Mouse (Mus musculus) forebrain, embryonic 13.5 days (tissue): ENCODE measurements around the gene Hnrnpa3. TPM values are rescaled to one million over a fixed set of nuclear protein-coding genes. Genes with fewer than 3 reads are reported as not detected.
"Not testable (repeated sequence)": the region's sequence is repeated elsewhere in the genome, so short reads cannot be mapped to it uniquely, and the experiment has no call there.

Experiments
- ATAC-seq: fragments of 200-750 bp; cut with Nextera tagmentation; 2 replicates; pipeline ENCODE4 v1.8.0; 2017
- H3K27ac ChIP-seq: fragments of 300-500 bp; sonication (generic); 2 replicates; pipeline ENCODE4 v1.5.1; 2015; ENCODE audit warnings: inconsistent platforms, mild to moderate bottlenecking, moderate library complexity
- H3K27me3 ChIP-seq: fragments of 300-500 bp; sonication (generic); 2 replicates; pipeline ENCODE4 v1.6.1; 2015; ENCODE audit warnings: mild to moderate bottlenecking, inconsistent platforms
- H3K36me3 ChIP-seq: fragments of 300-500 bp; sonication (generic); 2 replicates; pipeline ENCODE4 v1.6.1; 2015; ENCODE audit warnings: mild to moderate bottlenecking, inconsistent platforms; ENCODE audit not compliant: poor library complexity, severe bottlenecking
- H3K4me1 ChIP-seq: fragments of 300-500 bp; sonication (generic); 2 replicates; pipeline ENCODE4 v1.6.1; 2015; ENCODE audit warnings: inconsistent platforms
- H3K4me2 ChIP-seq: fragments of 300-500 bp; sonication (generic); 2 replicates; pipeline ENCODE4 v1.6.1; 2015; ENCODE audit warnings: inconsistent platforms, mild to moderate bottlenecking, moderate library complexity
- H3K4me3 ChIP-seq: fragments of 300-500 bp; sonication (generic); 2 replicates; pipeline ENCODE4 v1.5.1; 2015; ENCODE audit warnings: mild to moderate bottlenecking, inconsistent platforms
- H3K9ac ChIP-seq: fragments of 300-500 bp; sonication (generic); 2 replicates; pipeline ENCODE4 v1.6.1; 2015; ENCODE audit warnings: mild to moderate bottlenecking, inconsistent platforms
- H3K9me3 ChIP-seq: fragments of 300-500 bp; sonication (generic); replicated peaks from 2 replicates; pipeline ENCODE4 v1.6.1; 2016; ENCODE audit warnings: inconsistent platforms
- WGBS: fragments of 180-500 bp; shearing (Covaris S2); methylation state at CpG from one replicate; pipeline ENCODE4 v1.1.7; 2015; 5-methylcytosine and 5-hydroxymethylcytosine counted together
- polyA plus RNA-seq: library from polyadenylated mRNA; unstranded; fragments of >200 nt; fragmentation: Nextera tagmentation; extraction: Ambion mirVana; gene quantifications from 2 replicates; pipeline ENCODE4 v1.2.1, GENCODE M21; 2015

Hnrnpa3 gene
- polyA plus RNA-seq, 1 experiment from 2014 or later: 365 TPM

- no peaks in the 10 kb centered on the region for H3K9me3 ChIP-seq
- 69% methylated on average over 6 of the region's 6 CpGs for WGBS
- no peaks in the 10 kb centered on the region for H3K36me3 ChIP-seq
- H3K27me3 ChIP-seq: no peaks in the 10 kb centered on the region
- no peak overlapping the region for H3K4me2 ChIP-seq
- no peaks in the 10 kb centered on the region for H3K4me1 ChIP-seq
- no peak for ATAC-seq
- H3K27ac ChIP-seq: no peak overlapping the region
- H3K9ac ChIP-seq: no peak overlapping the region
- no peak overlapping the region for H3K4me3 ChIP-seq
These were observed 32.2 kb upstream of the Hnrnpa3 start for GRCm38 (mm10) chr2:75626597-75627440.

GRCm38 (mm10) chr2:75628487-75628886, 30.6 kb upstream of the Hnrnpa3 start:
- WGBS: 95% methylated on average over 8 of the region's 8 CpGs
- H3K9me3 ChIP-seq: no peaks in the 10 kb centered on the region
- no peaks in the 10 kb centered on the region for H3K27me3 ChIP-seq
- H3K27ac ChIP-seq: no peak overlapping the region
- no peaks in the 10 kb centered on the region for H3K4me1 ChIP-seq
- ATAC-seq: no peak
- no peaks in the 10 kb centered on the region for H3K36me3 ChIP-seq
- no peak overlapping the region for H3K9ac ChIP-seq
- no peak overlapping the region for H3K4me3 ChIP-seq
- H3K4me2 ChIP-seq: no peak overlapping the region

- Histone ChIP-seq H3K36me3 (no peaks in the 10 kb centered on the region), H3K4me3 (no peak overlapping the region), H3K9ac (no peak overlapping the region), H3K9me3 (no peaks in the 10 kb centered on the region), H3K4me1 (no peaks in the 10 kb centered on the region), H3K27ac (no peak overlapping the region), H3K27me3 (no peaks in the 10 kb centered on the region), H3K4me2 (no peak overlapping the region)
- 93% methylated on average over 6 of the region's 6 CpGs for WGBS
- ATAC-seq: no peak
These were observed 27.6 kb upstream of the Hnrnpa3 start for GRCm38 (mm10) chr2:75631421-75631820.

- no peaks in the 10 kb centered on the region for H3K36me3 ChIP-seq
- H3K27ac ChIP-seq: no peak overlapping the region
- no peaks in the 10 kb centered on the region for H3K4me1 ChIP-seq
- 77% methylated on average over 6 of the region's 6 CpGs for WGBS
- H3K9ac ChIP-seq: no peak overlapping the region
- H3K4me3 ChIP-seq: no peak overlapping the region
- no peaks in the 10 kb centered on the region for H3K27me3 ChIP-seq
- H3K4me2 ChIP-seq: no peak overlapping the region
- no peak for ATAC-seq
- no peaks in the 10 kb centered on the region for H3K9me3 ChIP-seq
These were observed 27.0 kb upstream of the Hnrnpa3 start for GRCm38 (mm10) chr2:75632043-75632442.

- H3K4me1 ChIP-seq: no peaks in the 10 kb centered on the region
- H3K4me2 ChIP-seq: no peak overlapping the region
- H3K36me3 ChIP-seq: no peaks in the 10 kb centered on the region
- H3K27me3 ChIP-seq: no peaks in the 10 kb centered on the region
- no peaks in the 10 kb centered on the region for H3K9me3 ChIP-seq
- H3K4me3 ChIP-seq: no peak overlapping the region
- WGBS: 93% methylated on average over 12 of the region's 12 CpGs
- ATAC-seq: no peak
- no peak overlapping the region for H3K9ac ChIP-seq
- H3K27ac ChIP-seq: no peak overlapping the region
These were observed 26.3 kb upstream of the Hnrnpa3 start for GRCm38 (mm10) chr2:75632721-75633181.

GRCm38 (mm10) chr2:75633381-75633780, 25.7 kb upstream of the Hnrnpa3 start:
- Histone ChIP-seq H3K27ac (no peak overlapping the region), H3K27me3 (no peaks in the 10 kb centered on the region), H3K4me1 (no peaks in the 10 kb centered on the region), H3K9me3 (no peaks in the 10 kb centered on the region), H3K4me2 (no peak overlapping the region), H3K4me3 (no peak overlapping the region), H3K36me3 (no peaks in the 10 kb centered on the region), H3K9ac (no peak overlapping the region)
- no peak for ATAC-seq
- WGBS: 88% methylated on average over 6 of the region's 6 CpGs

GRCm38 (mm10) chr2:75633784-75634183, 25.3 kb upstream of the Hnrnpa3 start:
- no peaks in the 10 kb centered on the region for H3K36me3 ChIP-seq
- ATAC-seq: no peak
- no peaks in the 10 kb centered on the region for H3K27me3 ChIP-seq
- 83% methylated on average over 5 of the region's 5 CpGs for WGBS
- H3K4me2 ChIP-seq: no peak overlapping the region
- H3K9ac ChIP-seq: no peak overlapping the region
- H3K9me3 ChIP-seq: no peaks in the 10 kb centered on the region
- H3K27ac ChIP-seq: no peak overlapping the region
- H3K4me3 ChIP-seq: no peak overlapping the region
- no peaks in the 10 kb centered on the region for H3K4me1 ChIP-seq

- ATAC-seq, H3K4me1 ChIP-seq: not testable (repeated sequence)
These were observed 24.6 kb upstream of the Hnrnpa3 start for GRCm38 (mm10) chr2:75634431-75634830.

GRCm38 (mm10) chr2:75636261-75637054, 22.6 kb upstream of the Hnrnpa3 start:
- WGBS: 69% methylated on average over 6 of the region's 6 CpGs
- ATAC-seq: no peak
- Histone ChIP-seq H3K36me3 (no peaks in the 10 kb centered on the region), H3K27ac (no peak overlapping the region), H3K27me3 (no peaks in the 10 kb centered on the region), H3K4me2 (no peak overlapping the region), H3K9ac (no peak overlapping the region), H3K4me1 (no peaks in the 10 kb centered on the region), H3K4me3 (no peak overlapping the region), H3K9me3 (no peaks in the 10 kb centered on the region)

More at GRCm38 (mm10) chr2:75634431-75634830, 24.6 kb upstream of the Hnrnpa3 start:
- WGBS: 97% methylated on average over 14 of the region's 14 CpGs
- not testable (repeated sequence) for H3K9ac ChIP-seq, H3K4me3 ChIP-seq, H3K36me3 ChIP-seq, H3K27me3 ChIP-seq, H3K4me2 ChIP-seq, H3K9me3 ChIP-seq, H3K27ac ChIP-seq

GRCm38 (mm10) chr2:75637055-75637304, 22.1 kb upstream of the Hnrnpa3 start:
- not testable (repeated sequence) for H3K27me3 ChIP-seq, H3K36me3 ChIP-seq, H3K9ac ChIP-seq, H3K4me1 ChIP-seq, H3K9me3 ChIP-seq, ATAC-seq, H3K4me2 ChIP-seq, H3K4me3 ChIP-seq, H3K27ac ChIP-seq
- 89% methylated on average over 2 of the region's 2 CpGs for WGBS

- no peak overlapping the region for H3K4me2 ChIP-seq
- H3K27me3 ChIP-seq: no peaks in the 10 kb centered on the region
- no peak overlapping the region for H3K4me3 ChIP-seq
- no peak overlapping the region for H3K27ac ChIP-seq
- no peaks in the 10 kb centered on the region for H3K9me3 ChIP-seq
- H3K36me3 ChIP-seq: no peaks in the 10 kb centered on the region
- no peaks in the 10 kb centered on the region for H3K4me1 ChIP-seq
- ATAC-seq: no peak
- no peak overlapping the region for H3K9ac ChIP-seq
These were observed 21.7 kb upstream of the Hnrnpa3 start for GRCm38 (mm10) chr2:75637361-75637760.

GRCm38 (mm10) chr2:75637822-75638221, 21.2 kb upstream of the Hnrnpa3 start:
- not testable (repeated sequence) for ATAC-seq, H3K27me3 ChIP-seq, H3K4me1 ChIP-seq, H3K9ac ChIP-seq, H3K4me3 ChIP-seq, H3K27ac ChIP-seq, H3K36me3 ChIP-seq, H3K9me3 ChIP-seq, H3K4me2 ChIP-seq
- 88% methylated on average over 6 of the region's 6 CpGs for WGBS
